Mouse (Mus musculus): Measurements from ENCODE around the gene Sez6l2.
A peak's percentile ranks its signal among the peaks of the same experiment; 100 is the strongest.

Gene Sez6l2

GRCm38 (mm10) chr7:126961095-126961494 is 10.7 kb downstream of the Sez6l2 start:
- DNase-seq (ENCODE audit: low read depth): no peak

- no peak for DNase-seq (ENCODE audit: low read depth)
Observed at GRCm38 (mm10) chr7:126961965-126962364, 11.6 kb downstream of the Sez6l2 start.

GRCm38 (mm10) chr7:126963548-126964286 is 13.4 kb downstream of the Sez6l2 start:
- peak; percentile 27 for DNase-seq (ENCODE audit: low read depth)

GRCm38 (mm10) chr7:126965568-126965967 is 15.2 kb downstream of the Sez6l2 start:
- DNase-seq (ENCODE audit: low read depth): no peak

GRCm38 (mm10) chr7:126967361-126967760 is 17.0 kb downstream of the Sez6l2 start:
- DNase-seq (ENCODE audit: low read depth): no peak

GRCm38 (mm10) chr7:126975493-126975892 is 25.1 kb downstream of the Sez6l2 start:
- DNase-seq (ENCODE audit: low read depth): no peak

DNA sequence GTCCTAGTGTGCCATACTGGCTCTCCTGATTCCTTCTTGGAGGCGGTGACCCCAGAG is 25.4 kb downstream of the Sez6l2 start, which contains the start of gene Cdipt:
TSS of gene Cdipt (plus strand) at position 22 of the 57 bp plus-strand sequence.
- DNase-seq (ENCODE audit: low read depth): no peak

DNA sequence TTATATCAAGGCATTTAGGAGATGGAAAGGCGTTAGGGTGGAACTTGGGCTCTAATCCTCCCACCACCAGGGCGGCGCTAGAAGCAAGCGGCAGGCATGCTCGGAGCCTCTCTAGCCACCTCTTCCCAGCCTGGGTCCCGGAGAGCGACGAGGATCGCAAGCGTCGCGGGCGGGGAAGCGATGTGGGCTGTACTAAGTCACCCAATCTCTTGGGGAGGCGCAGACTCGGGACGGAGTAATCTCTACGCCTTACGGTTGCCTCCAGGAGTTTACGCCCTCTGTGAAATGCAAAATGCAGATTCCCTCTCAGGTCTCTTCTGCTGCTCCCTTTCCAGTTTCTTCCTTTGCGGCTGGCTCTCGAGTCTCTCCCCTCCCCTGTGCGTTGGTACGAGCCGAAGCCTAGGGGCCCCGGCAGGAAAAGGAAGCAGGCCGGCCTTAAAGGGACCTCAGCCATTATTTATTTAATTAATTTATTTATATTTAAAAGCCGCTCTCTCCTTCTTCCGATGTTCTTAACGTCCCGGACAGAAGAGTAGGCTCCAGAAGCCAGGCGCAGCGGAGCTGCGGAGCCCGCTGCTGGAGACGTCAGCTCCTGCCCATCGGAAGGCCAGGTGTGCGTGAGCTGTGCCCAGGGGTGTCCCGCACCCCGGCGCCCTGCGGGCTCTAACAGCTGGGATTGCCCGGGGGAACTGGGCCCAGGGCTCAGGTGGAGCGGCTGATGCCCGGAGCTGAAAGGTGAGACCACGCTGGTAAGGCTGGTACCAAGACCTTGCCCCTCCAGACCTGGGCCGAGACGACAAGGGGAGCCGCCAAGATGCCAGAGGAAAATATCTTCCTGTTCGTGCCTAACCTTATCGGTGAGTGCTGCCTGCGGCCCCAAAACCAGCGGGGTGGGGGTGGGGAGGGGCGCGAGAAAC is 25.8 kb downstream of the Sez6l2 start, which contains the start of gene Cdiptos:
TSS of gene Cdiptos (minus strand) at position 149 of the 917 bp plus-strand sequence.
- peak; percentile 97 for DNase-seq (ENCODE audit: low read depth)

DNA sequence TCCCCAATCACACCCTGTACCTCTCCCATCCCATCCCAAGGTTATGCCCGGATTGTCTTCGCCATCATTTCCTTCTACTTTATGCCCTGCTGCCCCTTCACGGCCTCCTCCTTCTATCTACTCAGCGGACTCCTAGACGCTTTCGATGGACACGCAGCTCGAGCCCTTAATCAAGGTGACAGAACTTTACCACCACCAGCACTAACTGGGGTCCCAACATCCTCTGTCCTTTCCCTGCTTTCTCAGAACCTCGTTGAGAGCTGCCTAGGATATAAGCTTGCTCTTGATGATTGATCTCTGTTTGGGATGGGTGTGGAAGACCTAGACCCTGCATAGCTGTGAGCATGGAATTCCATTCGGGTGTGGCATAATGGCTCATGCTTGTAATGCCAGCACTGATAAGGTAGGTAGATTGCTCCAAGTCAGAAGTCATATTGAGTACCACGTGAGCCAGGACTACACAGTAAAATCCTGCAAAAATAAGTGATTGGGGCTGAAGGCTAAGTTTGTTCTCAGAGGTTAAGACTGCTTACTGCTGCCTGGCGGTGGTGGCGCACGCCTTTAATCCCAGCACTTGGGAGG is 26.6 kb downstream of the Sez6l2 start:
- DNase-seq (ENCODE audit: low read depth): peak; percentile 27

- peak; percentile 57 for DNase-seq (ENCODE audit: low read depth)
Observed at GRCm38 (mm10) chr7:126978841-126979240, 28.5 kb downstream of the Sez6l2 start.

GRCm38 (mm10) chr7:126981601-126982000 is 31.2 kb downstream of the Sez6l2 start:
- no peak for DNase-seq (ENCODE audit: low read depth)

DNA sequence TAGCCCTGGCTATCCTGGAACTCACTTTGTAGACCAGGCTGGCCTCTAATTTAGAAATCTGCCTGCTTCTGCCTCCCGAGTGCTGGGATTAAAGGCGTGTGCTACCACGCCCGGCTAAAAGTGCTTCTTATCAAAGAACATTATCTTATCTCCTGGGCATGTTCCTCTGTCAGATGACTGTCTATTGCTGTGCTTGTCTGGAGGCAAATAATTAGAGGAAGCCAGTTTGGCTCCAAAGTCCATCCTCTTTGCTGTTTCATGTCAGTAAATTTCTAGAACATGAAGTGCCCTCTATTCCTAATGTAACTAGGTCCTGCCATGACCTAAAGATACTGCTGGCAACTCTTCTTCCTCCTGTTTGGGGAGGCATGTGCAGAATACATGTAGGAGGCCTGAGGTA is 31.7 kb downstream of the Sez6l2 start:
- DNase-seq (ENCODE audit: low read depth): no peak

DNA sequence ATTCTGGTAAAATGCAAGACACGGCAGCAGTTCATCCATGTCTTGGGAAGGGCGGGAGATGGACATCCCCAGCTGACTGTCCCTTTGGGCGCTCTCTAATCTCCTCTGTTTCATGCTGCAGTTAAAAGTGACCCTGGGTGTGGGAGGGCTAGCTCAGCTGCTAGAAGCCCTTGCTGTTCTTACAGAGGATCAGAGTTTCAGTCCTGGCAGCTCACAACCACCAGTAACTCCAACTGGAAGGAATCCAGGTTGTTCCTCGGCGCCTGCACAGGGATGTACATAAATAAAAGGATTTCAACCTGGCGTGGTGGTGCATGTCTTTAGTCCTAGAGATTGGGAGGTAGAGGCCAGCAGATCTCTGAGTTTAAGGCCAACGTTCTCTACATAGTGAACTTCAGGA is 32.8 kb downstream of the Sez6l2 start:
- no peak for DNase-seq (ENCODE audit: low read depth)

DNA sequence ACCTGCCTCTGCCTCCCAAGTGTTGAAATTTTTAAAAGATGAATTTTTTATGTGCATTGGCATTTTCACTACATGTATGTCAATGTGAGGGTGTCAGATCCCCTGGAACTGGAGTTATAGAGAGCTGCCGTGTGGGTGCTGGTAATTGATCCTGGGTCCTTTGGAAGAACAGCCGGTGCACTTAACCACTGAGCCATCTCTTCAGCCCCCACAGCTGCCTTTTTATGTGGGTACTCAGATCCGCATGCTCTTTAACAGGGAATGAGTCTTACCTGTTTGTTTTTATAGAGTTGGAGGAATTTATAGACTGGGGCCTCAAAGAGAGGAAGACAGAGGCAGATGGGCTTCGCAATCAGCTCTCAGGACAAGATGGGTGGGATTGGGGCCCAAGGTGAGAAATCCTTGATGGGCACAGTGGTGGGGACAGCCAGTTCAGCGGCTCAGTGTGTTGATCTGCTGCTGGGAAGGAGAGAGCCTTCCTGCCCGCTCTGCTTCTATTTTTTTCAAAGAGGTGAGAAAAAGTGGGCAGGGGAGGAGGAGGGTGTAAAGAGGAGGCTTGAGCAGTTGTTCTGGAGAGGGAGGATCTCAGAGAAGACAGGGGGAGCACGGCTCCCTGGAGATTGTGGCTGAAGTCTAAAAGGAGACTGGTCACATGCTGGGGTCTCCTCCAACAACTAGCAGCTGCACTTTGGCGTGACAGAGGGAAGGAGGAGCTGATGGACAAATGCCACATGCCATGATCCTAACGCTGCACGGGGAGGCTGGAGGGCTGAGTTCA is 34.5 kb downstream of the Sez6l2 start:
- no peak for DNase-seq (ENCODE audit: low read depth)

- DNase-seq (ENCODE audit: low read depth): peak; percentile 53
Observed at GRCm38 (mm10) chr7:126986319-126986718, 36.0 kb downstream of the Sez6l2 start.

DNA sequence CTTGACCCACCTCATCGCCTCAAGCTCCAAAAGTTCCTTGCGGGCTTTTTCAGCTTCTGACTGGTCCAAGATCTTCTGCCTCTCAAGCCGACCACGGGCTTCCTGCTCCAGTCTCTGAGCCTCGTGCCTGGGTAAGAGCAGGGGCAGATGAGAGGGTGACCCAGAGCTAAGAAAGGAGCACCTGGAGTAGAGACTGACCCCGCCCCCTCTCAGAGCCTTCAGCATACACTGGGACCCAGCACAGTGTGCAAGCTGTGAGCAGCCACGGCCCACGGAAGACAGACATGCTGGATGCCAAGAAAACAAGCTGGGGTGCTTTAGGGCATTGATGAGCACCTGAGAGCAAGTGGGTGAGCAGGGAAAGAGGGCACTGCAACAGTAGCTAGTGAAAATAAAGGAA is 38.5 kb downstream of the Sez6l2 start:
- DNase-seq (ENCODE audit: low read depth): no peak

GRCm38 (mm10) chr7:126996449-126996848 is 46.1 kb downstream of the Sez6l2 start:
- DNase-seq (ENCODE audit: low read depth): no peak

DNA sequence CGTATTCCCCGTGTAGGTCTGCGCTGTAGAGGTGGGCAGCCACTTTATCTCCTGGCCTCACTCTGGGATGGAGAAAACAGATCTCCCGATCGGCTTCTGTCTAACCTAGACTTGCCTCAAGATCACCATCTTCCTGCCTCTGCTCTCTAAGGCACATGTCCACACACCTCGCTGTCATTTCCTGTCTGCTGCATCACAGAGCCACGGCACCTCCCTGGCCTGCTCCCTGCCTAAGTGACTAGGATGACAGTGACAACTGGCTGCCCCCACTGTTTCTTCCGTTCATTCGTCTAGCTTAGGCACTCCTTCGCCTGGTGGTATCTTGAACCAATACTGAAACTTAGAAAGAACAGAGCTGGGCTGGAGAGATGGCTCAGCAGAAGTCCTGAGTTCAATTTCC is 49.2 kb downstream of the Sez6l2 start:
- peak; percentile 66 for DNase-seq (ENCODE audit: low read depth)

- DNase-seq (ENCODE audit: low read depth): no peak
Observed at GRCm38 (mm10) chr7:127003620-127004019, 53.3 kb downstream of the Sez6l2 start.

- DNase-seq (ENCODE audit: low read depth): no peak
Observed at GRCm38 (mm10) chr7:127004122-127004875, 53.9 kb downstream of the Sez6l2 start.

- no peak for DNase-seq (ENCODE audit: low read depth)
Observed at GRCm38 (mm10) chr7:127007313-127008024, 57.1 kb downstream of the Sez6l2 start.
